27 mouse cellular contexts compared by ENCODE assay signal in genomic region chr16:17309036-17309435, GRCm38 (mm10). TPM values are rescaled to one million over a fixed set of nuclear protein-coding genes. Genes with fewer than 3 reads are reported as not detected.
"Had no signal": no experiment of that assay in that cellular context is flagged by ENCODE, and none has a peak within 500 bp of the region (broad histone marks: within the 10 kb centered on the region; RNA-seq: fewer than 3 reads in every experiment).

No protein-coding gene starts in this region.

- H3K9ac ChIP-seq: heart, embryonic 12.5 days; hindbrain, embryonic 12.5 days; hindbrain, embryonic 14.5 days; intestine, embryonic 15.5 days; kidney, embryonic 15.5 days; limb, embryonic 13.5 days; limb, embryonic 15.5 days had no signal

- H3K4me1 ChIP-seq: heart, embryonic 10.5 days; heart, embryonic 12.5 days; hindbrain, embryonic 10.5 days; hindbrain, embryonic 12.5 days; intestine, embryonic 15.5 days; kidney, embryonic 15.5 days; limb, embryonic 13.5 days; limb, embryonic 15.5 days had no signal

- H3K4me3 ChIP-seq: heart, embryonic 10.5 days; heart, embryonic 12.5 days; hindbrain, embryonic 10.5 days; hindbrain, embryonic 12.5 days; intestine, embryonic 15.5 days; kidney, embryonic 15.5 days; limb, embryonic 13.5 days; limb, embryonic 15.5 days had no signal

- DNase-seq: gastrocnemius, postnatal 14 days; gastrocnemius, postnatal 36 days; heart, adult 18-20 months; heart, postnatal 10 days; heart, postnatal 4 days; kidney, adult 11 months; kidney, adult 2 months; kidney, adult 9 months; kidney, postnatal 14 days; kidney, postnatal 36 days; layer of hippocampus, adult 9-11 months; layer of hippocampus, postnatal 36 days; left cerebral cortex, postnatal 4 days had no signal

- H3K4me2 ChIP-seq: heart, embryonic 12.5 days; hindbrain, embryonic 12.5 days; hindbrain, embryonic 14.5 days; intestine, embryonic 15.5 days; kidney, embryonic 15.5 days; limb, embryonic 13.5 days; limb, embryonic 15.5 days had no signal

- ATAC-seq: hindbrain, embryonic 16.5 days; inflammation-experienced regulatory T-cells, adult 6 months; intestine, embryonic 15.5 days had no signal

- H3K9me3 ChIP-seq: heart, embryonic 10.5 days; heart, embryonic 12.5 days; hindbrain, embryonic 10.5 days; hindbrain, embryonic 12.5 days; intestine, embryonic 15.5 days; kidney, embryonic 15.5 days; limb, embryonic 13.5 days; limb, embryonic 15.5 days had no signal

- H3K27ac ChIP-seq: heart, embryonic 10.5 days; hindbrain, embryonic 10.5 days; hindbrain, embryonic 12.5 days; hindbrain, embryonic 14.5 days; intestine, embryonic 15.5 days; kidney, embryonic 15.5 days; kidney, postnatal 0 days; limb, embryonic 13.5 days; limb, embryonic 15.5 days had no signal

- H3K27me3 ChIP-seq: heart, embryonic 12.5 days; hindbrain, embryonic 12.5 days; intestine, embryonic 15.5 days; kidney, embryonic 15.5 days; limb, embryonic 13.5 days; limb, embryonic 15.5 days had no signal

RNA-seq across cellular contexts. Expression of gene Serpind1, which starts 22.1 kb away (rescaled TPM):
- total RNA-seq: gastrocnemius, adult 8-10 months; granulocyte monocyte progenitor cell, adult 5-6 weeks had no signal
